Mouse (Mus musculus) v-Abl transformed pro-B cells (cell line): ENCODE results near the gene Bahcc1.

Experiments
- in situ Hi-C, 2 experiments: fragments of 400-800 bp; cut with MboI; formaldehyde crosslinking; loops; one replicate each; pipeline ENCODE4 v1.15.1; 2025; ENCODE audit not compliant: unreplicated experiment in 2 of 2

Gene Bahcc1

GRCm38 (mm10) chr11:120281197-120281596 lies 48.5 kb downstream of the Bahcc1 start:
- in situ Hi-C loops: loop anchor here in 1 of 2 experiments (25.0 kb wide), 1 partner anchor 1344 kb away; no protein-coding TSS in a partner anchor

- in situ Hi-C loops: loop anchor here in 1 of 2 experiments (25.0 kb wide), 1 partner anchor 1346 kb away; no protein-coding TSS in a partner anchor
Measured at GRCm38 (mm10) chr11:120283542-120283941, 50.8 kb downstream of the Bahcc1 start.

- in situ Hi-C loops: loop anchor here in 1 of 2 experiments (25.0 kb wide), 1 partner anchor 1352 kb away; no protein-coding TSS in a partner anchor
Measured at GRCm38 (mm10) chr11:120289644-120290043, 56.9 kb downstream of the Bahcc1 start.

DNA sequence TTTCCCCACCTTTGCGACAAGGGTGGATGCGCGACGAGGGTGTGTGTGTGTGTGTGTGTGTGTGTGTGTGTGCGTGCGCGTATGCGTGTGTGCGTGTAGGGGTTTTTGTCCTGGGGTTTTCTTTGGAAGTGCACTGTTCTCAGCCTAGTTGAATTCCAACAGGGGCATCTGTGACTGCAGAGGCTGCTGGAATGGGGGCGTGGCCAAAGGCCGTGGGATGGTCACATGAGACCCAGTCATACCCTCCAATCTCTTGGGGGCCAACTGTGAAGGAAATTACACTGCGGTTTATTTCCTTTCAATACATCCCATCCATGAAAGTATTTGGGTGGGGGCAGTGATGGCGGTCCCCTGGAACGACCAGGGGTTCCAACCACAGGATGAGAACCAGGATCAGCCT lies 57.5 kb downstream of the Bahcc1 start:
- in situ Hi-C loops: loop anchor here in 1 of 2 experiments (25.0 kb wide), 1 partner anchor 1353 kb away; no protein-coding TSS in a partner anchor

DNA sequence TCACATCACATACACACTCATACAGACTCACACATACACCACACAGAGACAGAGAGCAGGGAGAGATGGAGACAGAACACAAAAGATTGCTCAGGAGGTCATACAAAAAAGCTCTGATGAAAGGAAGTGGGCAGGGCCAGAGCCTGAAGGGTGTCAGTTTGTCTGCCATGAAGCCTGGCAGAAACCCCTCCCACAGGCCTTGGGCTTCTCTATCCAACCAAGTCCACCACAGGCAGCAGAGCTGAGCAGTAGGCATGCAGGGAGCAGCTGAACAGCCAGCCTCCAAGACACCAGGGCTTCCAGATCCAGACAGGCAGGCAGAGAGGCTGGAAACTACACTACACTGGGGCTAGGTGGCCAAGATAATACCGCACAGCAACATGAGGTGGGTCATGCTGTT lies 61.0 kb downstream of the Bahcc1 start:
- in situ Hi-C loops: loop anchor here in 1 of 2 experiments (25.0 kb wide), 1 partner anchor 1356 kb away; no protein-coding TSS in a partner anchor

DNA sequence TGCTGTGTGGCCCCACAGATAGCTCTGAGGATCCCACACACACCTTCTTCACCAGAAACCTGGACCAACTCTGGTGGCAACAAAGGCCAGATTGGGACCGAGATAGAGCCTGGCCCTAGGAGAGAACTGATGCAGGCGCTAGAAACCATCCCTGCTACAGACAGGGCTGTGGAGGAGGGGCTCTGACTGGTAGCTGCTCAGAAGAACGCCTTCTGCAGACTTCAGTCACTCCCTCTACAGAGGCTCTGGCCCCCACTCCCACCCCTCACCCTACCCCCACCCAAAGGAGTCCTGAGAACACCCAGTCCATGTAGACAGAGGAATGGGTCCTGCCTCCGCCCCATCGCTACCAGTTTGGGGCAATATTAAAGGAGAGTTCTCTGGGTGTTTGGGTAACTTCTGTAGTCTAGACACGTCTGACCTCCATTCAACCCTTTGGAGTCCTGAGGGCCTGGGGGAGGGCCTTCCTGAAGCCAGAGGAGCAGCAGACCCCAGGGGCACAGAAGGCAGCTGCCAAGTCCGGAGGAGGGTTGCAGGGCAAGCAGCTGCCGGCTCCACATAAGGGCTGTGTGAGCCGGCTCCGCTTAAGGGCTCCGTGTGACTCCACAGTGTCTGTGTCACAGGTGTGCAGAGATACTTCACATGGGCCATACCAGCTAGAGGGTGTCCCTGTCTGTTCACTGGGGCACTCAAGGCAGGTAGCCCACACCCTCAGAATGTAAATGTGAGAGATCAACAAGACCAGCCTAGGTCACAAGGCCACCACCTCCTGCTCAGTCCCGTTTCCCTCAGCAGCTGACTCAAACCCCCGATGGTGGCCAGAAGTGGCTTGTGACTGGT lies 63.8 kb downstream of the Bahcc1 start:
- in situ Hi-C loops: loop anchor here in 1 of 2 experiments (25.0 kb wide), 1 partner anchor 1359 kb away; no protein-coding TSS in a partner anchor

GRCm38 (mm10) chr11:120297767-120298166 lies 65.0 kb downstream of the Bahcc1 start:
- in situ Hi-C loops: loop anchor here in 1 of 2 experiments (25.0 kb wide), 1 partner anchor 1360 kb away; no protein-coding TSS in a partner anchor

- in situ Hi-C loops: loop anchor here in 1 of 2 experiments (25.0 kb wide), 1 partner anchor 1361 kb away; no protein-coding TSS in a partner anchor
Measured at GRCm38 (mm10) chr11:120298441-120299141, 65.8 kb downstream of the Bahcc1 start.

GRCm38 (mm10) chr11:120299484-120299883 lies 66.7 kb downstream of the Bahcc1 start:
- in situ Hi-C loops: loop anchor here in 1 of 2 experiments (25.0 kb wide), 1 partner anchor 1362 kb away; no protein-coding TSS in a partner anchor

DNA sequence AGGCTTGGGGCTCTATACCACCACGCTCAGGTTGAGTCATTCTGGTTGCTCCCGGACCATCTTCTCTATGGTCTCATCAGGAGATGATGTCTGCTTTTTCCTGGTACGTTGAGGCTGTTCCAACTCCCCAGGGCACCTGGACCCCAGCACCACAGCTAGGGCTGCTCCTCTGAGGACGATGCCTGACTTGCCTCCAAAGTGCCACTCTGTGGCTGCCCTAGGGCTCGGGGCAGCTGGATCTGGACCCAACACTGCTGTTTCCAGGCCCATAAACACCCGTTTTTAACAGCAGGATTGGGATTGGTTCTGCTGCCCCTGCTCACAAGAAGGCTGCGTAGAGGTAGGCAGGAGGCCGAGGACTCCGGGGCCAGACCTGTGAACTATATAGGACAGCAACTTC lies 70.4 kb downstream of the Bahcc1 start:
- in situ Hi-C loops: loop anchor here (10.0 kb wide), 2 partner anchors 278 to 288 kb away; no protein-coding TSS in a partner anchor

GRCm38 (mm10) chr11:120303559-120304349 lies 71.0 kb downstream of the Bahcc1 start:
- in situ Hi-C loops: loop anchor here (10.0 kb wide), 2 partner anchors 279 to 289 kb away; no protein-coding TSS in a partner anchor

- in situ Hi-C loops: loop anchor here (10.0 kb wide), 2 partner anchors 280 to 290 kb away; no protein-coding TSS in a partner anchor
Measured at GRCm38 (mm10) chr11:120304350-120304694, 71.6 kb downstream of the Bahcc1 start.

DNA sequence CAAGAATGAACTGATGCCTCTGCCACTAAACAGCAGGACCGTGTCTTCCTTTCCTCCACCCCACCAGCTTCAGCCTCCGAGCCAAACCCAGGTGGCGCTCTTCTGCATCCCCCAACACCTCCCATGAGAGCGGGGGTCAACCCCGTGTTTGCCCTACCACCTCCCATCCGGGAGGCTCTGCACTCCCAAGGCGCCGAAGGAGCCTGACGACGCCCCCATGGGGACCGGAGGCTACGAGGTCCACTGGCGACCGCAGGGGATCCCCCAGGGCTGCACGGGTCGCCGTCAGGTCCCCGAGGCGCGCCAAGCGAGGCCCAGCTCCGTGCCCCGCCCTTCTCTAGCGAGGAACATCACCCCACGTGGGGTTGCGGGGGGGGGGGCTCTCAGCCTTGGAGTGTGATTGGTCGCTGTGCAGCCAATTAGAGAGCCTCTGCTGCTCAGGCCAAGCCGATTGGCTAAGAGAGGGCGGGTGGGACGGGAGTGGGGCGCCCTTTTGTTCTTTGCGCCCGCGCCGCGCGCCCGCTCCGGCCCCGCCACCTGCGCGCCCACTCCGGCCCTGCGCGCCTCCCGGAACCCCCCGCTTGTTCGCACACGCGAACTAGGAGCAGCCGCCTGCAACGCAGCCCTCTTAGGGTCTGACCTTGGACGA lies 72.3 kb downstream of the Bahcc1 start:
- in situ Hi-C loops: loop anchor here (5.0 to 10.0 kb wide), 3 partner anchors 193 to 290 kb away; no protein-coding TSS in a partner anchor

GRCm38 (mm10) chr11:120305535-120306365 lies 73.0 kb downstream of the Bahcc1 start:
- in situ Hi-C loops: loop anchor here (5.0 to 10.0 kb wide), 3 partner anchors 193 to 291 kb away; no protein-coding TSS in a partner anchor

DNA sequence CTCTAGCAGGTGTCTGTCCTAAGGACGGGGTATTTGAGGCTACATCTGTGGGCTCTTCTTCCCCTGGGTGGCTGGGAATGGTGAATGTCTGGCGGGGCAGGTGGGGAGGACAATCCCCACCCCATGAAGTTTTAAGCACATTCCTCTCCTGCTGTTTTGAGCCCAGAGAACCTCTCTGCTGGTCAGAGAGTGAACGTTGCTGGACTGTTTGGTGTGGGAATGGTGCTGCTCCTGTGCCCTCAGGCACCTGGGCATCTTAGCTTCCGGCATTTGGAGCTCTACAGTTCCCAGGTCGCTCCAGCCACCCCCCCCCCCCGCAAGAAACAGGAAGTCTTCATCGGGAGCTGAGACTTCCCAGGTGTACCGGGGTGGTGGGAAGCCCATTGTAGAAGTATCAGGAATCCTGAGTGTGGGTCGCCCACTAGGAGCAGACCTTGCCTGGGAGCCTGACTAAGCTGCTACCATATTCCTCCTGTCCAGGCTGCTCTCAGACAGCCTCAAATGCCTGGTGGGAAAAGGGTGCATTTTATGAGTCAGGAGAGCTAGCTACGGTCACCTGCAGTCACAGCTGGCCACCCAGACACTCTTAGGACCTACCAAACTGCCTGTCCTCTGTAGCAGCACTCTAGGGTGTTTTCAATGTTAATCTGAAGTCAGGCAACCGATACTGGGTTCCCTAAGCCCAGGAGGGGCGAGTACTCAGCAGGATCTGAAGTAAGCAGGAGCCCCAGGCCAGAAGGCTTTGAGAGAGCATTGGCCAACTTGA lies 73.8 kb downstream of the Bahcc1 start:
- in situ Hi-C loops: loop anchor here (5.0 to 10.0 kb wide), 3 partner anchors 194 to 292 kb away; no protein-coding TSS in a partner anchor

DNA sequence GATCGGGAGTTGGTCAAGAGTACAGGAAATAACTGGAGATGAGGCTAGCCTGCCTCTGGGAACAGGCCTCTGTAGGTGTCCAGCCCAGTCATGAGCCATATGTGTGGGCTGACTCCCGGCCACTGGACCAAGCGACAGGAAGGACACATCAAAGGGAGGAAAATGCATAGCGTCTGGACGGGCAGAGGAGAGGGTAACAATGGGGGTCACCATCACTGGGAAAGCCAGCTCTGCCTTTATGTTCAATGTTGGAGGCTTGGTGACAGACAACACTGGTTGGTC lies 74.3 kb downstream of the Bahcc1 start:
- in situ Hi-C loops: loop anchor here (5.0 to 10.0 kb wide), 3 partner anchors 195 to 292 kb away; no protein-coding TSS in a partner anchor

- in situ Hi-C loops: loop anchor here (5.0 to 10.0 kb wide), 3 partner anchors 195 to 293 kb away; no protein-coding TSS in a partner anchor
Measured at GRCm38 (mm10) chr11:120307566-120308430, 75.1 kb downstream of the Bahcc1 start.
